Mouse (Mus musculus) ES-Bruce4 (cell line): ENCODE measurements around the gene Gm20503.

Experiments
- CTCF ChIP-seq: IDR thresholded peaks from one replicate; pipeline ENCODE4 v1.8.1; 2011; ENCODE audit warnings: low read depth, low read length
- POLR2A ChIP-seq: IDR thresholded peaks from one replicate; pipeline ENCODE4 v1.8.1; 2011; ENCODE audit warnings: low read length; ENCODE audit not compliant: insufficient read depth

- TF ChIP-seq CTCF (no peak), POLR2A (no peak)
Observed at GRCm38 (mm10) chr4:59043891-59044290, 40.9 kb downstream of the Gm20503 start.
